Mouse (Mus musculus): Measurements from ENCODE around the gene Ifi211.
"Not testable (repeated sequence)": the region's sequence is repeated elsewhere in the genome, so short reads cannot be mapped to it uniquely, and the experiment has no call there.

Ifi211 gene

DNA sequence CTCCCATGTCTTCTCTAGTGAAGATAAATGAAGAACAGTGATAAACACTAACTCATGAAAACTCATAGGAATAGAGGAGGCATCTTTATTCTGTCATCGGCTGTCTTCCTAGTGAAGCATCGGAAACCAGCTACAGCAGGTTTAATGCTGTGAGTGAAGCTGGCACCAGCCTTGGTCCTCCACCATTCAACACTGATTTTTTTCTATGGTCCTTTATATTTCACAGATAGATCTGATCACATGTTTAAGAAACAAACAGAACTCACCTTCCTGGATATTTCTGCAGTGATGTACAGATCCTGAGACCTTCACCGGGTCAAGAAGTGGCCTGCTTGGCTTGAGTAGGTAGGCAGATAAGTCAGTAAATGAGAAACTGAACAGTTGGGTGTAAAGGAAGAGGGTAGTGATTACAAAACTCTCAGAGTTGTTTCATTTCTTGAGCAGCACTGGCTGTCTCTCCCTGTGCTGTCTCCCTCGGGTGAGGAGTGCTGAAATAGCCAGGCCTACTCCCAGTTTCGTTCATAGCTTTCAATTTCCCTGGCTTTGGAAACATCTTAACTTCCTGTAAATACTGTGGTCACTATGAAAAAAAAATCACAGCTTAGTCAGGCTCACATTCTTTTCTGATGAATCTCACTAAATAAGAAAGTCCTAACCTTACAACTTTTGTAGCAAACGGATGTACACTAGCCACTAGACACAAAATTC lies at the start of gene Ifi211:
TSS of gene Ifi211 (minus strand) at position 499 of the 708 bp plus-strand sequence.
- TF ChIP-seq GATA4 (IDR thresholded peaks at IDR 0.05; ENCODE audit: insufficient replicate concordance, low read length) = not testable (repeated sequence)

DNA sequence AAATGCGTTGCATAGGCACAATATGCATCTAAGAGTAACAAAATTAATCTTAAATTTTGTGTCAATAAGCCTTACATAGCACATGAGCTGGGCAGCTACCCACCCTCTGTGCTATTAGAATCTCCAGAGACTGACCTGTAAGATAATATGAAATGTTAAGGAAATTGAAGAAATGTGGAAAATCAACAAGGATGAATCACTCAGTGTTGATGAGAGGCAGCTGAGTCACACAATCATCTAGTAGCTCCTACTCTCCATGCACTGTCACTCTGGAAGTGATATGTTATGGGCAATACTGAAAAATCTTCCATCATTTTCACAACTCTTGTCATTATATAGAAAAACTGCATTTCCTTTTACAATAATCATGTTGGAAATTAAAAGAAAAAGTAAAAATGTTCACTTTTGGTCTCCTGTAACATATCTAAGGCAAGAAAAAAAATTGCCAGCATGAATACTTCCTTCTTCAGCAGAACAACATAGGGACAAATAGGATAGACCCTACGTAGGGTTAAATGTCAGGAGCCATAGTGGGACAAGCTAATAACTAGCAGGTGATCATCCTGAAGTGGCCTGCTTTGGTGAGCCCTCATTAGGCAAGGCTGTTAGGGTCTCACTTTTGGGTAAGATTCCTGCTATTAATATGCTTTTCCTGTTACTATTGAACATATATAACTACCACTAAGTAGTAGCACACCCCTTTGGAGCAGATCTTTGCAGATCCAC lies 42.4 kb upstream of the Ifi211 start:
- TF ChIP-seq GATA4 (IDR thresholded peaks at IDR 0.05; ENCODE audit: insufficient replicate concordance, low read length) = no peak

DNA sequence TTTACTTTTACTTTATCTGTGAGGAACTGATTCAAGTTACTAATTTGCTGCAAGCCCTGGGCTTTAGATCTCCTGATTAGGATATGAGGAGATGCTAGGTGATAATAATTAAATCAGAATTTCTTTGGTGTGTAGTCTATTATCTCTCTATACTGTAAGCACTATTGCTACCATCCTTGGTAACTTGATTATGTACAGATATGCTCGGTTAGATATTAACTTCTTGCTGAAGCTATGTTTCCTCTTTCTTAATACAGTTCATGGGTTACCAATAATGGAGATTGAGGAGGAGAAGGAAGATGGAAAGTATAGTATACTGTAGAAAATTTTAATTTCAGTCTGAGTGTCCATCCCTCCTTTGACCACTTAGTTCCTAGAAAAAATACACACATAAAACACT lies 40.7 kb upstream of the Ifi211 start:
- TF ChIP-seq GATA4 (IDR thresholded peaks at IDR 0.05; ENCODE audit: insufficient replicate concordance, low read length) = no peak

DNA sequence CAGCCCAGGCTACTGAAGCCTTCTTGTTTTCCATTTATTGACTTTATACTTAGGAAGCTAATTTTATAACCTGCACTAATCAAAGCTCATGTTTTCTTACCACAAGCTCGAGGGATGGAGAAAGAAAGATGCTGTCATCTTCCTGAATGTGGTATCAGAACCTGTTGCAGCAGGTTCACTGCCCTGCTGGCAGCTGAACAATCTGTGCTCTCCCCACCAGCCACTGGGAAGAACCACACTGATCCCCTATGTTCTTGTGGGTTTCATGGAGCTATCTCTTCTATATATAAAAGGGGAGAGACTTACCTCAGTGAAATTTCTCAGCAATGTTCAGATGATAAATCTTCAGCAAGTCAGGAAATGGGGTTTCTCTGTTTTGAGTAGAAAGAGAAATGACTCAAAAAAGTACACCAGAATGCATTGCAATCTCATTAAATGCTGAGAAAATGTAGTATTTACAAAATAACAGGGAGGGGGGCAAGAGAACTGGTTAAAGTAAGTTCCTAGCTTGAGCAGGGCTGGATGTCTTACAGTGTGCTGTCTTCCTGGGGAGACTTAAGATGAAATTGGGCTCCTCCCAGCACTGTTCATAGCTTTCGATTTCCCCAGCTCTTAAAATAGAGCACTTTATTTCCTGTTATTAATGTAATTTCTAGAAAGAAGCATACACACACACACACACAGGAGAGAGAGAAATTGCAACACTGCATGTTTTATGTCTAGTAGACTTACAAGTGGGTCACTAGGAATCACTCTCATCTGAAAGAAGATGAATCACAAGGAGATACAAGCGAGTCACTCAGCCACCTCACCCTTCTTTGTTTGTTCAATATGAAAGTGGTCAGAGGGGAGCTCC lies 29.3 kb upstream of the Ifi211 start, which contains the start of the genes Mndal and Ifi203:
TSS of gene Mndal (minus strand) at position 568 of the 856 bp plus-strand sequence.
TSS of gene Ifi203 (minus strand) at position 749 of the 856 bp plus-strand sequence.
- not testable (repeated sequence) for TF ChIP-seq GATA4 (IDR thresholded peaks at IDR 0.05; ENCODE audit: insufficient replicate concordance, low read length)

DNA sequence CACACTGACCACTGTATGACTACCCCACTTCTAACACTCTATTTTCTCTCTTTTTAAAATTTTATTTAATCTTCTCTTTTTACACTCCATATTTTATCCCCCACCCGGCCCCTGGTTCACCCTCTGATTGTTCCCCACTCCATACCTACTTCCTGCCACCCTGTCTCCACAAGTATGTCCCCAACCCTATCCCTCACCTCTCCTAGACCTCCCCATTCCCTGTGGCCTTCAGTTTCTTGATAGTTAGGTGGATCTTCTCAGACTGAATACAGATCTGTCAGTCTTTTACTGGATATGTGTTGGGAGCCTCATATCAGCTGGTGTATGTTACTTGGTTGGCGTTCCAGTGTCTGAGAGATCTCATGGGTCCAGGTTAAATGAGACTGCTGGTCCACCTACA lies 1.7 kb upstream of the Ifi211 start:
- TF ChIP-seq GATA4 (IDR thresholded peaks at IDR 0.05; ENCODE audit: insufficient replicate concordance, low read length) = no peak

DNA sequence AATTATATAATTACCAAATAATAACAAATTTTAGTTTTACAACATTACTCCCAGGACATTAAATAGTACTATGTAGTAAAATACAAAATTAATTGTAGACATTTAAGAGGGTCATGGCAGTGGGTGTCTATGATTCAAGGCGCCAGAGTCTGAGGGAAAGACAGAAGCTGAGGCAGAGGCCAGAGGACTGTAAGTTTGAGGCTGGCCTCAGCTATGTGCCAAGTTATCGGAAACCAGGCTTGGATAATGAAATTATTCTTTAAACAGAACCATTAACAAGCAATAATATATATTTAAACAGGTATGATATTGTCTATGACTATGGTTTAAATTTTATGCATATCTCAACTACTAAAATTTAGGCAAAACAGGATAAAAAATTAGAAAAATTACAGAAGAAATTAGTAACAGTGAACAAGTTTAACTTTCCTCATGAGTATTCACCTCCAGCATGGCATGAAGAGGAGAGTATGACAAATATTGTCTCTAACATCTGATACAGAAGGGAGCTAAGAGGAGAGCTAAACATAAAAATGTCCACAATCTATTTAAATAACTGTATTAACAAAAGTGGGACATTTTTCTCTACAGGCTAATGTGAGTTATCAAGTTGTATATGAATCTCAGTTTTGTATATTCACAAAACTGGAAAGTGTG lies 910 bp downstream of the Ifi211 start:
- TF ChIP-seq GATA4 (IDR thresholded peaks at IDR 0.05; ENCODE audit: insufficient replicate concordance, low read length) = no peak

DNA sequence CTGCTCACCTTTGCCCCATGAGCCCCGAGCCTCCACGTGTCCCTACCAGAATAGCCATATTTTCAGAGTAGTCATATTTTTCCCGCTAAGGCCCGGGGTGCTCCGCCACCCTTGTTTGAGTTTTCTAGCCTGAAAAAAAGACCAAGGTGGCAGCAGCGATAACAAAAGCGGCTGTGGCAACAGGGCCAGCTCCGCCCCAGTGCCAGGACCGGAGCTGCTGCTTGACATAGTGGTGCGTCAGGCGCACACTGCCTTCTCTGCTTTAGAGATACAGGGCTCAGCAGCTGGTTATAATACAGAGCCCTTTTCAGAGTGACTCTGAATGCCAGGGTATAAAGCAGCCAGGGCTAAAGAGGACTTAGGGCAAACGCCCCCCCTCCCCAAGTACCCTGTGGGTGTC lies 46.3 kb downstream of the Ifi211 start:
- TF ChIP-seq GATA4 (IDR thresholded peaks at IDR 0.05; ENCODE audit: insufficient replicate concordance, low read length) = no peak

Data from liver, adult (tissue).